Mouse (Mus musculus) erythroblast, embryonic 14.5 days (primary cell): Measurements from ENCODE around the gene Hrh2.

Experiments
- GATA1 ChIP-seq: IDR thresholded peaks from 2 replicates; pipeline ENCODE4 v1.6.1; 2012; ENCODE audit warnings: low read length, inconsistent platforms, mixed read lengths
- TAL1 ChIP-seq: IDR thresholded peaks from 3 replicates; pipeline ENCODE4 v1.6.1; 2012; ENCODE audit warnings: low read length, inconsistent platforms, mixed read lengths

- TF ChIP-seq GATA1, result no peak
- TF ChIP-seq TAL1, result no peak
Observed at GRCm38 (mm10) chr13:54202458-54202857, 10.5 kb downstream of the Hrh2 start.
